Mouse (Mus musculus) olfactory bulb, adult 2 months (tissue): Measurements from ENCODE around the gene Olfr571. TPM values are rescaled to one million over a fixed set of nuclear protein-coding genes. Genes with fewer than 3 reads are reported as not detected.

Source experiments
- H3K27ac ChIP-seq: fragments of 200-500 bp; 2 replicates; pipeline ENCODE4 v1.5.1; 2012; ENCODE audit warnings: low read depth, low read length; ENCODE audit not compliant: insufficient read depth
- H3K4me1 ChIP-seq: fragments of 200-500 bp; 2 replicates; pipeline ENCODE4 v1.6.1; 2012; ENCODE audit warnings: low read length; ENCODE audit not compliant: control insufficient read depth, insufficient read depth
- H3K4me3 ChIP-seq: fragments of 200-500 bp; 2 replicates; pipeline ENCODE4 v1.5.1; 2012; ENCODE audit warnings: mild to moderate bottlenecking, low read depth, low read length, moderate library complexity; ENCODE audit not compliant: insufficient read depth
- CTCF ChIP-seq: fragments of 200-500 bp; IDR thresholded peaks from 2 replicates; pipeline ENCODE4 v1.5.1; 2012; ENCODE audit warnings: low read depth, mild to moderate bottlenecking, low read length, moderate library complexity; ENCODE audit not compliant: insufficient read depth
- POLR2A ChIP-seq: fragments of 200-500 bp; IDR thresholded peaks from 2 replicates; pipeline ENCODE4 v1.6.1; 2012; ENCODE audit warnings: mild to moderate bottlenecking, low read depth, low read length, moderate library complexity; ENCODE audit not compliant: insufficient read depth
- WGBS: fragments of 180-500 bp; shearing (Covaris S2); methylation state at CpG from one replicate; pipeline ENCODE4 v1.1.7; 2018; 5-methylcytosine and 5-hydroxymethylcytosine counted together
- polyA plus RNA-seq: library from polyadenylated mRNA; stranded (reverse); fragments of >200 nt; gene quantifications from 2 replicates; pipeline ENCODE4 v1.2.4, GENCODE M21; 2012; ENCODE audit warnings: low replicate concordance; ENCODE audit not compliant: missing spikeins, insufficient read depth, insufficient read length

Olfr571 gene
- polyA plus RNA-seq, 1 experiment, result not detected

GRCm38 (mm10) chr7:102924109-102924508, 6.8 kb upstream of the Olfr571 start, which contains the start of gene Olfr572:
Gene Olfr572, plus strand, starts transcription at chr7:102924409.
- no peak within 1 kb of the TSS for H3K27ac ChIP-seq
- WGBS, result 64% methylated on average over 1 of the region's 1 CpGs
- no peaks in the 10 kb centered on the region for H3K4me1 ChIP-seq
- TF ChIP-seq CTCF, result no peak
- no peak for TF ChIP-seq POLR2A
- H3K4me3 ChIP-seq, result no peak within 1 kb of the TSS

DNA sequence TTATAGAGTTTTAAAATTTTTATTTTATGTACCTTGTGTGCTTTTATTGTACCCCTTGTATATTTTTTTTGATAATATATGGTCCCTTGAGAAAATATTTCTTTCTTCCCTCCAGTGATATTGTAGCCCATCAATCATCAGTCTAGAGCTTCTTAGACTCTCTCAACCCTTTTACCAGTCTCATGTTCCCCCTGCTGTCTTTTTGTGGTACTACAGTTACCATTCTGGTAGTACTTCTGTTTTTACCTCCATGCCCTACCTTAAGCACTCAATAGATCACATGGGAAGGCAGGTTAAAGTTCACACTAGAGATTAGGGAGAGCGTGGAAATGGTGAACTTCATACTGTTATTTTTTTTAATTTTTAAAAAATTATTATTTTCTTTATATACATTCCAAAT, 2.3 kb upstream of the Olfr571 start:
- no peak overlapping the region for H3K4me3 ChIP-seq
- TF ChIP-seq CTCF (no peak), POLR2A (no peak)
- H3K4me1 ChIP-seq, result no peaks in the 10 kb centered on the region
- no peak overlapping the region for H3K27ac ChIP-seq
- 22% methylated on average over 1 of the region's 1 CpGs for WGBS

GRCm38 (mm10) chr7:102916405-102916804, 931 bp downstream of the Olfr571 start:
- WGBS, result 76% methylated on average over 5 of the region's 5 CpGs
- no peaks in the 10 kb centered on the region for H3K4me1 ChIP-seq
- TF ChIP-seq POLR2A (no peak), CTCF (no peak)
- no peak overlapping the region for H3K27ac ChIP-seq
- H3K4me3 ChIP-seq, result no peak overlapping the region

DNA sequence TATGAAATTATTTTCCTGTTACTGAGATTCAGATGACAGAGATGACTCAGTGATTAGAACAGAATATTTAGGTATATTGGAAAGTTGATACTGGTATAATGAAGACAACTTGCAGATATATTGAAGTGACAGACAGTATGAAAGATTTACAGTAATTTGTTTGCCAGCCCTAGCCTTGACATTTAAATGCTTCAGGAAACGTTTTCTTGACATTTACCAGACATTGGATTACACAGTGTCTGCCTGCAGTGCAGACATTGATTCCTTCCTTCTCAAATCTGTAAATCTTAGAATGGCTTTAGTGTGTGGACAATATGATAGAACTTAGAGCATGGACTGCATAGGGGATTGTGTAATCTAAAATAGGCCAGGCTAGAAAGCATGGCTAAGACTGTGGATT, 2.1 kb downstream of the Olfr571 start:
- H3K4me1 ChIP-seq, result no peaks in the 10 kb centered on the region
- H3K27ac ChIP-seq, result no peak overlapping the region
- TF ChIP-seq CTCF (no peak), POLR2A (no peak)
- WGBS, result 42% methylated on average over 1 of the region's 1 CpGs
- no peak overlapping the region for H3K4me3 ChIP-seq

DNA sequence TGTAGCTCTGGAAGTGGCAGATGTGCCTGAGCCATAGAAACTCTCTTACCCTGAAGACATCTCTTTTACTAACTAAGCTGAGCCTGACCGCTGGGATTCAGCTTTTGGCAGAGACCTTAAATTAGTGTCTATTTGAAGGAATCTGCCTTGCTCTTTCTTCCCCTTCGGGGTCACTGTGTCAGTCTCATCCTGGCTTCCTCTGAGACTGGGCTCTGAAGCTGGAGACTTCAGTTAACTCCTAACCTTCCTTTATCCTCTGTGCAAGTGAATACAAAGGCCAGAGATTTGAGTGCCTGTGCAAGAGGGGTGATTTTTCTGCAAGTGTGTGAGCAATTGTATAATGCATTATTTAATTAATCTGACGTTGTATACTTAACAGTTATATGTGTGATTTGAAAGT, 26.6 kb downstream of the Olfr571 start, which contains the start of gene Olfr569:
Gene Olfr569, minus strand, starts transcription at position 101 of the 400 bp plus-strand sequence.
- Histone ChIP-seq H3K27ac (no peak within 1 kb of the TSS), H3K4me1 (no peaks in the 10 kb centered on the region), H3K4me3 (no peak within 1 kb of the TSS)
- 62% methylated on average over 3 of the region's 3 CpGs for WGBS
- no peak for TF ChIP-seq CTCF
- TF ChIP-seq POLR2A, result no peak

DNA sequence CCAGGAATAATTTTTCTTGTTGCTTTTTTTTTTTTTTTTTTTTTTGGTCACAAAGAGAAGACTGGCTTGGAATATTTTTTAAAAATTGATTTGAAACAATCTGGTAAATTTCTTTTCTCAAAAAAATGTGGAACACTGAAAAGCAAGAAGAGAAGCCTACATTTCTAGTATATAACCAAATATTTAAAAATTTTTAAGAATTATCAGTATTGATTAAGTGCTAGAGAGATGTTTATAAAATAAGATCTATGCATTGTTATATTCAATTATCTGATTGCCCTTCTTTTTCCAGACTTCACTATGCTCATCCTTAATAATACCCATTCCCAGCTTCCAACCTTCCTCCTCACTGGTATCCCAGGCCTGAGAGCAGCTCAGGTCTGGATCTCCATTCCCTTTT, 40.5 kb downstream of the Olfr571 start, which contains the start of gene Olfr568:
Gene Olfr568, plus strand, starts transcription at position 301 of the 400 bp plus-strand sequence.
- TF ChIP-seq CTCF, result no peak
- no peak for TF ChIP-seq POLR2A
- Histone ChIP-seq H3K27ac (no peak within 1 kb of the TSS), H3K4me3 (no peak within 1 kb of the TSS), H3K4me1 (no peaks in the 10 kb centered on the region)

DNA sequence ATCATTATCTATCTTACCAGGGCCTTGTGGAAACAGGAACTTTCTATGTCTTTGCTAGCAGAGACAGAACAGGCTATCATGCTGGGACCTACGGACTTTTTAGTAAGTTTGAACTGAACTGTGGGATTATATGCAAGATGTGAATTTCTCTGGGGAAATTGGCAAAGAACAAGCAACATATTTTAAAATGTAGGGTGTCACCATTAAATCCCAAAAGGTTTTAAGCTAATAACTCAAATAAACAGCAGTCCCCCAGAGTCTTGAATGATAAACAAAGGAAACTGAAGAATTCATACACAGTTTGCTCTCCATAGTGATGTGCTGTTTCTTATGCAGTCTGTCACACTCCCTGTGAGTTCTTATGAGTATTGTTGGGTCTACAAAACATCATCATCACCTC, 58.7 kb downstream of the Olfr571 start, which contains the start of gene Olfr566:
Gene Olfr566, minus strand, starts transcription at position 101 of the 400 bp plus-strand sequence.
- whole genome bisulfite sequencing, result 78% methylated on average over 1 of the region's 1 CpGs
- Histone ChIP-seq H3K4me1 (no peaks in the 10 kb centered on the region), H3K4me3 (no peak within 1 kb of the TSS), H3K27ac (no peak within 1 kb of the TSS)
- no peak for TF ChIP-seq CTCF
- no peak for TF ChIP-seq POLR2A

DNA sequence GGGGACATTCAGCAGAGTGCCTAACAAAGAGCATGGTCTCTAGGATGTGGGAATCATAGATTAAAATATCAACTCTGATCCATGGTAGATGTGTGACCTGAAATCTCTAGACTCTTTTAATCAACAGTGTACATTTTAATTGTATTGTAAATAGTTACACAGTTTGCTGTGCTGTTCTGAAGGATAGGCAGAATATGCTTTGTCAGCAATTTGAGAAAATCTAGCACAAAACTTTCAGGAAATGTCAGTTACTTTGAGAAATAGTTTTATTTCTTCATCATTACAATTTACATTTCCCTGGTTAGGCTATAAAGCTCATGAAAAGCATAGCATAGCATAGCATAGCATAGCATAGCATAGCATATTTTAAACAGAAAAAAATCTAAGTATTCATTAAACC, 61.5 kb downstream of the Olfr571 start:
- H3K4me1 ChIP-seq, result no peaks in the 10 kb centered on the region
- H3K27ac ChIP-seq, result no peak overlapping the region
- H3K4me3 ChIP-seq, result no peak overlapping the region
- no peak for TF ChIP-seq POLR2A

Other genes starting within 250 kb of the Olfr571 start
- not detected in 2 replicates for gene Trim68, start 230.2 kb downstream of the Olfr571 start, polyA plus RNA-seq
- not detected in 2 replicates for gene Olfr557, start 221.6 kb downstream of the Olfr571 start, polyA plus RNA-seq
- not detected in 2 replicates for gene Olfr558, start 215.3 kb downstream of the Olfr571 start, polyA plus RNA-seq
- gene Olfr33, start 198.5 kb downstream of the Olfr571 start, polyA plus RNA-seq, result not detected in 2 replicates
- gene Olfr559, start 190.0 kb downstream of the Olfr571 start, polyA plus RNA-seq, result not detected in 2 replicates
- not detected in 2 replicates for gene Olfr560, start 158.2 kb downstream of the Olfr571 start, polyA plus RNA-seq
- gene Olfr78, start 158.1 kb downstream of the Olfr571 start, polyA plus RNA-seq, result not detected in 2 replicates
- gene Olfr561, start 146.3 kb downstream of the Olfr571 start, polyA plus RNA-seq, result not detected in 2 replicates
- gene Olfr564, start 114.1 kb downstream of the Olfr571 start, polyA plus RNA-seq, result not detected in 2 replicates
- gene Olfr566, start 58.8 kb downstream of the Olfr571 start, polyA plus RNA-seq, result not detected in 2 replicates
- not detected in 2 replicates for gene Olfr568, start 40.4 kb downstream of the Olfr571 start, polyA plus RNA-seq
- gene Olfr569, start 26.7 kb downstream of the Olfr571 start, polyA plus RNA-seq, result not detected in 2 replicates
- gene Olfr570, start 23.0 kb downstream of the Olfr571 start, polyA plus RNA-seq, result not detected in 2 replicates
- not detected in 2 replicates for gene Olfr572, start 6.9 kb upstream of the Olfr571 start, polyA plus RNA-seq
- not detected in 2 replicates for gene Olfr573-ps1, start 25.0 kb upstream of the Olfr571 start, polyA plus RNA-seq
- gene Olfr574, start 30.9 kb upstream of the Olfr571 start, polyA plus RNA-seq, result not detected in 2 replicates
- gene Olfr575, start 41.2 kb upstream of the Olfr571 start, polyA plus RNA-seq, result not detected in 2 replicates
- gene Olfr576, start 45.1 kb upstream of the Olfr571 start, polyA plus RNA-seq, result not detected in 2 replicates
- not detected in 2 replicates for gene Olfr577, start 58.4 kb upstream of the Olfr571 start, polyA plus RNA-seq
- not detected in 2 replicates for gene Olfr578, start 71.8 kb upstream of the Olfr571 start, polyA plus RNA-seq
- gene Olfr582, start 120.5 kb upstream of the Olfr571 start, polyA plus RNA-seq, result not detected in 2 replicates
- gene Olfr583, start 133.8 kb upstream of the Olfr571 start, polyA plus RNA-seq, result not detected in 2 replicates
- not detected in 2 replicates for gene Olfr584, start 164.3 kb upstream of the Olfr571 start, polyA plus RNA-seq
- gene Olfr585, start 180.2 kb upstream of the Olfr571 start, polyA plus RNA-seq, result not detected in 2 replicates
- gene Olfr586, start 208.1 kb upstream of the Olfr571 start, polyA plus RNA-seq, result not detected in 2 replicates
- gene Olfr588-ps1, start 223.3 kb upstream of the Olfr571 start, polyA plus RNA-seq, result not detected in 2 replicates
- not detected in 2 replicates for gene Olfr589, start 238.8 kb upstream of the Olfr571 start, polyA plus RNA-seq